Mouse (Mus musculus) cerebellum, adult 9-10 months (tissue): ENCODE data around the gene Glrx3.
A peak's percentile ranks its signal among the peaks of the same experiment; 100 is the strongest.
"Not testable (repeated sequence)": the region's sequence is repeated elsewhere in the genome, so short reads cannot be mapped to it uniquely, and the experiment has no call there.

ENCODE experiments used
- DNase-seq: peaks from one replicate; pipeline ENCODE4 v3.0.0; 2022

Glrx3 gene

GRCm38 (mm10) chr7:137437440-137438178 lies at the start of gene Glrx3:
Gene Glrx3, plus strand, starts transcription at chr7:137437614.
- peak; percentile 97 for DNase-seq

GRCm38 (mm10) chr7:137387863-137388262 lies 49.6 kb upstream of the Glrx3 start:
- no peak for DNase-seq

GRCm38 (mm10) chr7:137395421-137395820 lies 42.0 kb upstream of the Glrx3 start:
- DNase-seq = no peak

DNA sequence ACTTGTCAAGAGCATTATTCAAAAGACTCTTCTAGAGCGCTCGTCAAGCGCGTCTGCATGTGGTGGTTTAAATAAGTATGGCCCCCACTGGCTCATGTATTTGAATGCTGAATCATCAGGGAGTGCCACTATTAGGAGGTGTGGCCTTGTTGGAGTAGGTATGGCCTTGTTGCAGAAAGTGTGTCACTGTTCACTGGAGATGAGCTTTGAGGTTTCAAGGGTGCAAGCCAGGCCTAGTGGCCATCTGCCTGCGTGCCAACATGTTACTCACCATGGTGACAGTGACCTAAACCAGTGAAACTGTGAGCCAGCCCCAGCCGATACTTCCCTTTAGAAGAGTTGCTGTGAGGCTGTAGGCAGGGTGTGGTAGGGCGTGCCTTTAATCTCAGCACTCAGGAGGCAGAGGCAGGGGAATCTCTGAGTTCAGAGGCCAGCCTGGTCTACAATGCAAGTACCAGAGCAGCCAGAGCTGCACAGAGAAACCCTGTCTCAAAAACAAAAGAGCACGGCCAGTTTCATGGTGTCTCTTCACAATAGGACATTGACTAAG lies 40.0 kb upstream of the Glrx3 start:
- DNase-seq = no peak

- no peak for DNase-seq
These were observed 38.4 kb upstream of the Glrx3 start for GRCm38 (mm10) chr7:137398973-137399372.

- no peak for DNase-seq
These were observed 33.3 kb upstream of the Glrx3 start for GRCm38 (mm10) chr7:137404146-137404545.

DNA sequence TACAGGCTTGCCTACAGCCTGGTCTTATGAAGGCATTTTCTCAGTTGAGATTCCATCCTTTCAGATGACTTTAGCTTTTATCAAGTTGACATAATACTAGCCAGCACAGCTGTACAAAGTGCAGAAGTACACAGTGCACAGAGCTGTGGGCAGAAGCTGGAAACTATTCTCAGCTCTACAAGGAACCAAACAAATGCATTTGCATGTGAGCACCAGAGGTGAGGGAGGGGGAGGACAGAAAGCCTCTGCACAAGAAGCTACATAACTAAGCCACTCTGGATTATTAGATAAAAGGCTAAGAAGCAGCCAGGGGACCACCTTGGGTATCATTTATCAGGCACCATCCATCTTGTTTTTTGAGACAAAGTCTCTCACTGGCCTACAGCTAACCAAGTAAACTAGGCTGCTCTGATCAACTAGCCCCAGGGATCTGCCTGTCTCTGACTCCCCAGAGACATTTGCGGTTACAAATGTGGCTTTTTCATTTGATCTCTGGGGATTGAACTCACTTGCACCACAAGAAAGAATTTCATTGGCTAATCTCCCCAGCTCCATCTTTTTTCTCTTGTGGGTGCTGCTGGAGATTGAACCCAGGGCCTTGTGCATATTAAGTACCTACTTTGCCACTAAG lies 29.9 kb upstream of the Glrx3 start:
- DNase-seq = no peak

GRCm38 (mm10) chr7:137410337-137411197 lies 26.8 kb upstream of the Glrx3 start, which contains the start of gene 9430038I01Rik:
Gene 9430038I01Rik, minus strand, starts transcription at chr7:137410762.
- DNase-seq = peak; percentile 95

GRCm38 (mm10) chr7:137414710-137415109 lies 22.7 kb upstream of the Glrx3 start:
- DNase-seq = no peak

- no peak for DNase-seq
These were observed 16.9 kb upstream of the Glrx3 start for GRCm38 (mm10) chr7:137420550-137420949.

GRCm38 (mm10) chr7:137421236-137421635 lies 16.2 kb upstream of the Glrx3 start:
- no peak for DNase-seq

DNA sequence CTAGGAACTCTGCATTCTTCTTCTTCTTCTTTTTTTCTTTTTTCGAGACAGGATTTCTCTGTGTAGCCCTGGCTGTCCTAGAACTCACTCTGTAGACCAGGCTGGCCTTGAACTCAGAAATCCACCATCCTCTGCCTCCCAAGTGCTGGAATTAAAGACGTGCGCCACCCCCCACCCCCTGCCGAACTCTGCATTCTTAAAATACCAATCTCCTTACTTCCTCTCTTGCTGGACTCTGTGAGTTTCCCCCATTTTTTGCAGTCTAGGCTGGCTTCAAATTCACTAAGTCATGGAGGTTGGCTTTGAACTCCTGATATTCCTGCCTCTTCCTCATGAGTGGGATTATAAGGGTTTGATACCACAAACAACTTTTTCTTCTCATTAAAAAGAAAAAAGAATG lies 10.7 kb upstream of the Glrx3 start:
- no peak for DNase-seq

- DNase-seq = no peak
These were observed 5.4 kb upstream of the Glrx3 start for GRCm38 (mm10) chr7:137431769-137432603.

- DNase-seq = no peak
These were observed 513 bp upstream of the Glrx3 start for GRCm38 (mm10) chr7:137436901-137437300.

DNA sequence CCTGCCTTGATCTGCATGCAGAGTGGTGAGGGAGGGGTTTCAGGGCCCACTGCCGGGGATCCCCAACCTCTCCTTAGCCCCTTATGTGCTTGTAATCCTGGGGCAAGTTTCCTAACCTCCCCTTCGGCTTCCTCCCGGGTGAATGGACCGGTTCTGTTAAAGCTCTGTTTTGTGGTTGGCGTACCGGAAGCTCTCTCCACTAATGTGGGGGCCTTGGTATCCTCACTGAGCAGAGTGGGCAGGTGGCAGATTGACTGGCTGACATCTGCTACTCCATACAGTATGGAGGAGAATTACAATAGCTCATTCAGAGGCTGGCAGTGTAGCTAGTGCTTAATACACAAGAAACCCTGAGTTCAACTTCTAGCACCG lies 751 bp downstream of the Glrx3 start:
- DNase-seq = peak; percentile 48

DNA sequence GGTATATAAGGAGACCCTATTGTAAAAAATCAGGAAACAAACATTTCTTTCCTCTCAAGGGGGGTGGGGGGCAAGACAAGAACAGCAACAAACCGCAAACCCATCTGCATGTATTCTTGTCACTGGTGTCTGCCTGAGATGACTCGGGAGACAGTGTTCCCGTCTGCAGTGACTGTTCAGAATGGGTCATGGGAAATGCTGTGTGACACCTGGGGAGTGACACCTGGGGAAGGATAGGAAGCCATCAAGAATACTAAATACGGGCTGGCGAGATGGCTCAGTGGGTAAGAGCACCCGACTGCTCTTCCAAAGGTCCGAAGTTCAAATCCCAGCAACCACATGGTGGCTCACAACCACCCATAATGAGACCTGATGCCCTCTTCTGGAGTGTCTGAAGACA lies 1.5 kb downstream of the Glrx3 start:
- not testable (repeated sequence) for DNase-seq

DNA sequence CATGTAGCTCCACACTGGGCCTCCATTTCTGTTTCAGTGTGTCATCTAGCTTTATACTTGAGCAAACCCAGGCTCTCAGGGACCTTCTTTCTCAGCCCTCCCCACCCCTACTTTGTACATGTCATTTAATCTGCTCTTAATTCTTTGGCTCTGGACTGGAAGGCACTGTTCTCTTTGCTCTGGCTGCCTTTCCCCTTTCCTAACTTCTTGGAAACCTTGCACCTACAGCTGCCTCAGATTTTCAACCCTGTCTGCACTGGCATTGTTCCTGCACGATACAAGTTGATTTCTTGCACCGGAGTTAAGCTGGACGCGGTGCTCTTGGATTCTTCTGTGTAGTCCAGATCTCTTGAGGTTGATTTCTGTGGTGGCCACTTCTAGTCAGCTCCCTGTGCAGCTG lies 5.5 kb downstream of the Glrx3 start:
- no peak for DNase-seq

- DNase-seq = no peak
These were observed 7.9 kb downstream of the Glrx3 start for GRCm38 (mm10) chr7:137445321-137445720.

- DNase-seq = no peak
These were observed 24.0 kb downstream of the Glrx3 start for GRCm38 (mm10) chr7:137461396-137461795.

- peak; percentile 26 for DNase-seq
These were observed 30.8 kb downstream of the Glrx3 start for GRCm38 (mm10) chr7:137468174-137468573.

- no peak for DNase-seq
These were observed 34.2 kb downstream of the Glrx3 start for GRCm38 (mm10) chr7:137471431-137472120.

DNA sequence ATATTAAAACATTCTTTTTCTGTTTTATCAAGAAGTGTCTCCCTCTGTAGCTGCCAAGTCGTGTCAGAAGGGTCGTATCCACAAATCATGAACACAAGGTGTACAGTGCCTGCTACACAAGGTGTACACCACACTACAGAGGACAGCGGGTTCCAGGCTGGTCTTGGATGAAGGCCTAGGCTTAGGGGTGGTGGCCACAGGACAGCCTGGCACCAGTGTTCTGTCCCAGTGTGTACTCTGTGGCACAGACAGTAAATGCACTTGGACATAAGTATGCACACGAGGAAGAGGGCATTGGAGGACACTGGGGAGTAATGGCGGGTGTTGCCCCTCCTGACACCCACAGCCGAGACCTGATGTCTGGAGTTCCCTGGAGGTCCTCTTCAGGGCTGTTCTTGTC lies 34.7 kb downstream of the Glrx3 start:
- no peak for DNase-seq
